Mouse (Mus musculus) embryo, embryonic 9.5 days (tissue): ENCODE results near the gene Plekhh2.
A peak's percentile ranks its signal among the peaks of the same experiment; 100 is the strongest.
"Not testable (repeated sequence)": the region's sequence is repeated elsewhere in the genome, so short reads cannot be mapped to it uniquely, and the experiment has no call there.

ENCODE experiments used
- DNase-seq: peaks from one replicate; pipeline ENCODE4 v3.0.0-alpha.2; 2017; ENCODE audit errors: extremely low spot score

Gene Plekhh2

DNA sequence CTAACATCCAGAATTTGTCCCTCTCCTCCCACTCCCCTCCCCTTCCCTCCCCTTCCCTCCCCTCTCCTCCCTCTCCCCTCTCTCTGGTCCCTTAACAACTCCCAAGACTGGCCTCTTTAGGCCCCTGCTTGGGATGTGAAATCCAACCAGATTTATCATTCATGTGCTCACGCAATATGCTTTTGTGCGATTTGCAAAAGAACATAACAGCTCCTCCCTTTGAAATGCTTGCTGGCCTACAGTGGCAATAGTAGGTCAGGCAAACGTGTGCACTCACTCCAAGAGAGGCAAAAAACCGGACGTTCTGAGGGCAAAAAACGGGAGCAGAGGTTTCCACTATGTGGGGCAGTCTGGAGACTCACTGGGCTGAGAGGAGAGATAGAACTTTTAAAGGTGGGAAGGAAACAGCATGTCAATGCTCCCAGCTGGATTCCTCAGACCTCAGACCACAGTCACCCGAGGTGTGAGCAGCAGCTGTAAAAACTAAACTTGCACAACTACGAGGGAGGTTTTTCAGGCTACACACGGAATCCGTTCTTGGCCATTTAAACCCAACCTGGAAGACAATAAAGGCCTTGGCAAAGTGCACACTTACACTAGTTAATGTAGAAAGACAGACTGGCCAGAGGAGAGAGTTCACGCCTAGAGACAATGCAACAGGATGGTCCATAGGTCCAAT, 595 bp upstream of the Plekhh2 start:
- no peak for DNase-seq

DNA sequence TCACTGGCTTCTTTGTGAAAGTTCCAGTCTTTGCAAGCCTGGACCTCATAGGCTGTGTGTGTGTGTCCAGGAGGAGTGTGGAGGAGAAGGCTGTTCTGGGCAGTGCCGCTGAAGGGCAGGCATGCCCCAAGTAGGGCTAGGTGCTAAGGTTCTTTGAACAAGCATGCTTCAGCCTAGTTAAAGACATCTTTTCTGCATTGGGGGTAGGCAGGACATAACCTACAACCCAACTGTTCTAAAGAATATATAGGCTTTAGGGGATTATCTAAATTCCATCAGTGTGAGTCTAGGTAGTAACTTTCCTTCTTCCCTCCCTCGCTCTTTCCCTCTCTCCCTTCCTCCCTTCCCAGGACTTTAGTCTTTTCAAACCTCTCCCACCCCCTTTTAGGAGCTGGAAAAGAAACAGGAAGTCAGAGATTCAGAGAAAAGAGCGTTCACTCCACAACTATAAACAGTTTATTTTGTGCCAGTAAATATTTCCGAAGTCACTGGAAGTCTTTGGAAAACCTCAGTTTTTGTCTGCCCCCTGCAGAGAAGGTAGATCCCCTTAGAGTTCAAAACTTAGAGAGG, 906 bp downstream of the Plekhh2 start:
- DNase-seq: no peak

DNA sequence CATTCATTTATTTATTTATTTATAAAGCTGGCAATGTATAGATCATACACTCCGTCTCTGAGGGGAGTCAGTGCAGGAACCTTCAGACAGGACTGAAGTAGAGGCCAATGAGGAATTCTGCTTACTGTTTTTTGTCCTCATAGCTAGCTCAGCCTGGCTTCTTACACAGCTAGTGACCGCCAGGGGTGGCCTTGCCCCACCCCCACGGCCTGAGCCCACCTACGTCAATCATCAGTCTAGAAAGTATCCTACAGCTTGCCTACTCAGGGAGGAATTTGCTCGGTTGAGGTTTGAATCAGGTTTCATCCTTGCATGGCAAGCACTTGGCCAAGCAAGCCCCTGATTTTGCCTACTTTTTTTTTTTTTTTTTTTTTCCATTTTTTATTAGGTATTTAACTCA, 4.2 kb downstream of the Plekhh2 start:
- DNase-seq: no peak

DNA sequence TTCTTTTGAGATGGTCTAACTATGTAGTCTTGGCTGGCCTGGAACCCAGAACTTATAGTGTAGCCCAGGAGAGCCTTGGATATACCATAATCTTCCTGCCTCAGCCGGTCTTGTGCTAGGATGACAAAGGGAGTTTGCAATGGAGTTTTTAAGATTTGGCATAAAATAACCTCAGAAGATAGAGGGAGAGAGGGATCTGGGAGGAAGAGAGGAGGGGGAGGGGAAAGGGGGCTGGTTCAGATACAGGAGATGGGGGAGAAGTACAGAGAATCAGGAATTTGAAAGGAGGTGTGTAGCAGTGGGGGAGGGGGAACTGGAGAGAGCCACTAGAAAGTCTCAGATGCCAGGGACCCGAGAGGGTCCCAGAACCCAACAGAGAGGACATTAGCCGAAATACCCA, 7.7 kb downstream of the Plekhh2 start:
- DNase-seq: no peak

DNA sequence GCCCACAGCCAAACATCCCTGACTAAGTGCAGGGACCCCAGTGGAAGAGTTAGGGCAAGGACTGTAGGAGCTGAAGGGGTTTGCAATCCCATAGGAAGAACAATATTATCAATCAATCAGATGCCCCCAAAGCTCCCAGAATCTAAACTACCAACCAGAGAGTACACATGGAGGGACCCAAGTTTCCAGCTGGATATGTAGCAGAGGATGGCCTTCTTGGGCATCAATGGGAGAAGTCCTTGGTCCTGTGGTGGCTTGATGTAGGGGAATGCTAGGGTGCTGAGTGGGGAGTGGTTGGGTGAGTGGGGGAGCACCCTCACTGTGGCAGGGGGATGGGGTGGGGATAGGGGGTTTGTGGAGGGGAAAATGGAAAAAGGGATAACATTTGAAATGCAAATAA, 8.4 kb downstream of the Plekhh2 start:
- no peak for DNase-seq

DNA sequence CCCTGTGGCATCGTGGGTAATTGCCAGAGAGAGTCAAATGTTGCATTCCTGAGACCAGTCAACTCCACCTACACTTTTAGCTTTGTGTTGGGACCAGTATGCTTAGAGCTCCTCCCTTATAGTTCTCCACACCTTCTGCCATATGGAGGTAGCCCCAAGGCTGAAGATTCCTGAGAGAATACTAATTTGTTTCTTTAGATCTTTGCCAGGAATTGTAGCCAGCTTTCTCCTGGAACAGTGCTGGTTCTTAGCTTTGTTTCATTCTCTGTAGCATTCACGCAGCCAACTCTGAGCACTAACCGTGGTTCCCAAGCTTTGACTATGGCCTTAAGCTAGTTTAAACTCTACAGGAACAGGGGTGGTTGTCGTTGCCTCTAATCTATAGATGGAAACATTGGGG, 17.7 kb downstream of the Plekhh2 start:
- DNase-seq: no peak

DNA sequence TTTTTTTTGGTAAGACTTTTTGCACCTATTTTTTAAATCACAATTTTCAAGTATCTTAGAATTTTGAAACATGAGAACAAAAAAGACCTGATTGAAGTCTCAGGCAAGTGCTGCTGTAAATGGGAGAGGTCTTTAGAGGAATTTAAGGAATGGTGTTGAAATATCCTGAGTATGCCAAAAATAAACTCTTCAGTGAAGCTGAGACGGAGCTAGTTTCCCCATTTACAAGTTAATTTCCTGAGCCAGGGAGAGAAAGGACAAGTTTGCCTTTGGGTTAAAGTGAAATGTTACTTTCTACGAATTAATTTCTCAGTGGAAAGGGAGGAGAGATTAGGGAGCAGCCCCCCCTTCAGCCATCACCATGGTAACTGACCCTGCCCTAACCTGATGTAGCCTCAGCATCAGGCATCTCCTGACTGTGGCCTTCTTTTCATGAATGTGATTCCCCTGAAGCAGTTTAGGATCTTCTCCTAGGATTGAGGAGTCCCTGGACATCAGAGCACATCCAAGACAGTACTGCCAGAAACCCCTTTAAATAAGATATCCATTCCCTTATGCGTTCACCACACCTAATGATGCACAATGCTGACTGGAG, 18.6 kb downstream of the Plekhh2 start:
- no peak for DNase-seq

DNA sequence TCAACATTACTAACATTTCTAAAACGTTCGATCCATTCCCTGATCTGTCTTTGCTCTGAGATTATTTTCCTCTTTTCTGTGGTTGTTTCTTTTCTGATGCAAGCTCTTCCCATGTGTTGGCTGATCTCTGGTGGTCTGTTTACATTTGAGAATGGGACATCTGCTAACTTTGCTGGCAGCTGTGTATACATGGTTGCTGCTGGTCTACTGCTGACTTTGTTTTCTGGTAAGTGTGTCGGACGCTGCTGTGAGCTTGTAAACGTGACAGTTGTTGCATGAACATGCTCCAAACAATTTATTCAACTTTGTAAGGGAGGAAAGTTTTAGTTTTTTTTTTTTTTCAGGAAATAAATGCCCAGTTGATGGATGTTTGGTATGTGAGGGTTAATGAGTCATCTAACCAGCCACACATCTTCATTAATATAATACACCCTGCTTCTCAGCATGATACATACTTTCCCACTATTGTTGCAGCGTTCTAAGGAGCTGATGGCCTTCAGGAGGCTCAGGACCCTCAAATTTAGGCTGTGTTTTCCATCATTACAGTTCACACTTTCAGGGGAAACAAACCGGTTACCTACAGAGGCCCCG, 21.3 kb downstream of the Plekhh2 start:
- DNase-seq: no peak

DNA sequence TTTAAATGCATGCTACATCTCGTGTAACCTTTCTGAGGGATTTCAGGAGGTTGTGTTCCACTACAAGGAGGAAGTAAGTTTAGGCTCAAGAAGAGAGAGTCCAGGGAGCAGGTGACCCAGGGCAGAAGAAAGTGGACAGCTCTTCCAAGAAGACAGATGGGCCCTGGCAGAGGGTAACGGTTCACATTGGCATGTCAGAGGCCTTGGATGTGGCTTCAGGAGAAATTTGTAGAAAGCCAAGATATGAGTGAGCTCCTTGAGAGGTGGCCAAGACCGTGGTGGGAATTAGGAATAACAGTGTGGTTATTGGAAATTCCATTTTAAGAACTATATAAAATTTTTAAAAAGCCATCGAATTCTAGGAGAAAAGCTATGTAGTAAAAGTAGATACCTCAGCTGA, 22.1 kb downstream of the Plekhh2 start:
- no peak for DNase-seq

DNA sequence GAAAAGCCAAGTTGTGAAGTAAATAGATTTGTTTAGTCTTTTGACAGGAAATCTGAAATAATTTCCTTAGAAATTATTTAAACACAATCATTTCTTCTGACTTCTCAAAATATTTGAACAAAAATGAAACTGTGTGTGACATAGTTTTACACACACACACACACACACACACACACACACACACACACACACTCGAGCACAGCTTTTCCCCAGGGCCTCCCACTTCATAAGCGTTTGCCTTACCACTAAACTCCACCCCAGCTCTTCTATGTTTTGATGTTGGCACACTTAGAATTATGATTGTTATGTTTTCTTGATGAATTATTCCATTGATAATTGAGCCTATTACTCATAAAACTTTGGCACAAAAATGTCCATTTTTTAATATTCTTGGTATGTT, 22.9 kb downstream of the Plekhh2 start:
- no peak for DNase-seq

DNA sequence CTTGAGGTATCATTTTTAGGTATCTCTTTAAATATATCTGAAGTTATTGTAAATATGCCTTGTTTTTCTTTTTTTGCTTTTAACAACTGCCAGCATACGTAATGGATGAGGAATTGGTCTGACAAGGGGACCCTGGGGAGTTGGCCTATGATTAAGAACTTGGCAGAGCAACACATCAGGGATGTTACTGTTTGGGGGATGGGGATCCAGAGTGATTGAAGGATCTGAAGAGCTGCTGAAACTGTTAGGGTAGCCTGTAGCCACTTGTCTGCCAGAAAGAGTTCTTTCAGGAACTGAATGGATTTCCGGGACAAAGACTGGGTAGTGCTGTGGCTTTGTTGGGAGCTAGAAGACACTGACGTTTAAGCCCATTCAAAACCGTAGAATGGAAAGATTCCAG, 23.5 kb downstream of the Plekhh2 start:
- DNase-seq: no peak

DNA sequence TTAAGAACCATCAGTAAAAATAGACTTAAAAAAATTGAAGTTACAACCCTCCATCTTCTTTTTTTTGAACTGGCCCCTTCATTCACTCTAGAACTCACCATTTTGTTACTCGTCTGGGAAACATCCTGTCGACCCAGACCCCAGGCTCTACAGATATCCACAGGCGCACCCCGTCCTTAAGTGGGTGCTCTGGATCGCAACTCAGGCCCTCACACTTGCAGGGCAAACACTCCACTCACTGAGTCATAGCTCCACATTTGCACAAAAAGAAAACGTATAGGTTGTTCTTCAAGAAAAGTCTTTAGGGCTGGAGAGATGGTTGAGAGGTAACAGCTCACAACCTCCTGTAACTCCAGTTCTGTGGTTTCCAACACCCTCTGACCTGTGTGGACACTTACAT, 25.6 kb downstream of the Plekhh2 start:
- no peak for DNase-seq

DNA sequence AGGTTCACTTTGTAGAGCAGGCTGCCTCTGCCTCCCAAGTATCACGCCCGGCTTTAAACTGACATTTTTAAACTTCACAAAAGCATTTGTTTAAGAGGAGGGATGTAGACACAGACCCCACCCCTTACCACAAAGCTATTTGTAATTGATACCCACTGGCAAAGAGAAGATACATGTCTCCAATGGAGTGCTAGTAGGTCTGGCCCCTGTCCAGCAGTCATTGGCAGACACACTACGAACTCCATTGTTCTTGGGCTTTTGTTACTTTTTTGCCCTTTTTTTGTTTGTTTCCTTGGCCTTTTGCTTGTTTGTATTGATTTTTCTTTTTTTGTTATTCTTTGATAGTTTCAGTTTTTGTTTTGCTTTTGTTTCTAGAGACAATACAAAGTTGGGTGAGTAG, 26.3 kb downstream of the Plekhh2 start:
- no peak for DNase-seq

DNA sequence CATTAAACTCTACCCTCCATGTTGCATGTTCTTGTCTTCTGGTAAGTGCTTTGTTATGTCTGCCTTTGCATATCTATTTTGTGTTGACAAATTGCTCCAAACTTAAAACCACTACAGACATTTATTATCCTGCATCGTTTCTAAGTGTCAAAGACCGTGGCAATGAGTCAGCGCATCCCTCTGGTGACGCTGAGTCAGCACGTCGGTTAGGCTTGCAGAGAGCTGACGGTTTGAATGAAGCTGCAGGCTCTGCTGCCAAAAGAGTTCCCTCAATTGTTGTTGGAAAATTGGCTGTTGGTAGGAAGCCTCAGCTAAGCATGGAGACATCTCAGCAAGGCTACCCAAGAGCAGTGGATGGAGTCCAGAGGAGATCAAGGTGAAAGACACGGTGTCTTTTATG, 28.9 kb downstream of the Plekhh2 start:
- no peak for DNase-seq

DNA sequence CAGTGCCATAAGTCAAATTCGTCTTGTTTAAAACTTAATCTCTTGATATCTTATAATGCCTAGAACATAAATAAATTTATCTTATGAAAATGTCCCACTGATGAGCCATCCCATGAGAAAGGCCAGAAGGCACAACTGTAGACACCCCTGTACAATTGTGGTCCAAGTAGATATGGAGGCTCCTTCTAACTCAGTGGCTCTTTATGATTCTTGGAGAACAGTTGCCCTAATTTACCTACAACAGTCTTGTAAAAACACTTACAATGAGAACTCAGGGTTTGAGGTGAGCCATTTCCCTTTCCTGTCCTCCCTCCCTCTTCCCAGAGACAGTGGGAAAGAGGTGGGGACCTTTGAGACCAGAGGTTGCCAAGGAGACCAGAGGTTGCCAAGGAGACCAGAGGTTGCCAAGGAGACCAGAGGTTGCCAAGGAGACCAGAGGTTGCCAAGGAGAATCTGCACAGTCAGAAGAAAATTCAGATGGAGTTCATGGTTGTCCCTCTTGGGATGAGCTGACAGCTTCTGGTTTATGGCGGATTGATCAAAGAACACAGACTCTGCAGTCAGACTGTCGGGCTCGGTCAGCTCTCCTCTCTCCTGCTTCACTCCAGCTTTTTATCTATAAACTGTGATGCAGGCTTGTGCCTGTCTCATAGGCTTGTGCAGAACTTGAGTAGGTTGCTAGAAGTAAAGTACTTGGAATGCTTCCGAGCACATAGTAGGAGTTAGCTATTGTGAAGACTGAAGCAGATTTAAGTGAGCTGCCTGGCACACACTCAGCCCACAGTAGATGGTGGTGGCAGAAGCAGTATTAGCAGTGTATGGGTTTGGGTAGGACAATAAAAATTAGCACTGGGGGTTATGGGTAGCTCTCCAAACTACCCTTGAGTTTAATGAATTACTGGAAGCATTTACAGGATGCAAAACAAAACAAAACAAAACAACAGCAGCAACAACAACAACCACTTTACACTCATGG, 39.5 kb downstream of the Plekhh2 start:
- peak; percentile 39 for DNase-seq

DNA sequence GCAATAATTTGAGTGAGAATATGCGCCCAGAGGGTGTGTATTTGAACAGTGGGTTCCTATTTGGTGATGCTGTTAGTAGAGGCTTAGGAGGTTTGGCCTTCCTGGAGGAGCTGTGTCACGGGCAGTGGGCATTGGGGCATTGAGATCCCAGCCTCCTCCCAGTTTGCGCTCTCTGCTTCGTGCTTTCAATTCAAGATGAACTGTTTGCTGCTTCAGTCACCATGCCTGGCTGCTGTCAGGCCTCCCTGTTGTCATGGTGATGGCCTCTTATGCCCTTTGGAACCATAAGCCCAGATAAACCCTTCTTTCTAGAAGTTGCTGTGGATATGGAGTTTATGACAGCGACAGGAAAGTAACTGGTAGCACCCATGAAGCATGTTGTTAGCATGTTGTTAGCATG, 40.5 kb downstream of the Plekhh2 start:
- DNase-seq: peak; percentile 47

DNA sequence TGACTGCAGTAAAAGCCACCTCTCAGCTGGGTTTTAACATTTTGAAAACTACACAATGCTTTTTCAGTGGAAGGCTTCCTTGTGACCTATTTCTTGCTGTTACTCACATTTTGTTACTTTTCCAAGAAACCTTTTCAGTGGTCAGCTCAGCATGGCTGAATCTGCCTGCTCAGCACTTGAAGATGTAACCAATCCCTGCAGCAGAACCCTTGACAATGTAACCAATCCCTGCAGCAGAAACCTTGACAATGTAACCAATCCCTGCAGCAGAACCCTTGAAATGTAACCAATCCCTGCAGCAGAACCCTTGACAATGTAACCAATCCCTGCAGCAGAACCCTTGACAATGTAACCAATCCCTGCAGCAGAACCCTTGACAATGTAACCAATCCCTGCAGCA, 52.6 kb downstream of the Plekhh2 start:
- DNase-seq: not testable (repeated sequence)

DNA sequence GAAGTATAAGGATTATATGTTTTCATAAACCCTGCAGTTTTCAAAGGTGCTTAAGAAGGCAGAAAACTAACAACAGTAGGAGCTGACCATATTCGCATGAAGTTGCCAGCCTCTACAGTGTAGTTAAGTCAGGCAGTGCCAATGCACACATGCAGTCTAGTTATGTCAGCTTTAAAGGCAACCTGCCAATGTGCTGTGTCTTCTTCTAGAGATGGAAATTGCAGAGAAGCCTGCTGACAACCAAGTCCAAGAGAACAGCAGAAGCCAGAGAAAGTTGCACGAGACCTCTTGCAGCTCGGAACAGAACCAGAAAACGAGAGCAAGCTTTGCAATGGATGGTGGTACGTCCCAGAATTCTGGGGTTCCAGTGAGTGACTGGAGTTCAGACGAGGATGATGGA, 54.1 kb downstream of the Plekhh2 start:
- no peak for DNase-seq

DNA sequence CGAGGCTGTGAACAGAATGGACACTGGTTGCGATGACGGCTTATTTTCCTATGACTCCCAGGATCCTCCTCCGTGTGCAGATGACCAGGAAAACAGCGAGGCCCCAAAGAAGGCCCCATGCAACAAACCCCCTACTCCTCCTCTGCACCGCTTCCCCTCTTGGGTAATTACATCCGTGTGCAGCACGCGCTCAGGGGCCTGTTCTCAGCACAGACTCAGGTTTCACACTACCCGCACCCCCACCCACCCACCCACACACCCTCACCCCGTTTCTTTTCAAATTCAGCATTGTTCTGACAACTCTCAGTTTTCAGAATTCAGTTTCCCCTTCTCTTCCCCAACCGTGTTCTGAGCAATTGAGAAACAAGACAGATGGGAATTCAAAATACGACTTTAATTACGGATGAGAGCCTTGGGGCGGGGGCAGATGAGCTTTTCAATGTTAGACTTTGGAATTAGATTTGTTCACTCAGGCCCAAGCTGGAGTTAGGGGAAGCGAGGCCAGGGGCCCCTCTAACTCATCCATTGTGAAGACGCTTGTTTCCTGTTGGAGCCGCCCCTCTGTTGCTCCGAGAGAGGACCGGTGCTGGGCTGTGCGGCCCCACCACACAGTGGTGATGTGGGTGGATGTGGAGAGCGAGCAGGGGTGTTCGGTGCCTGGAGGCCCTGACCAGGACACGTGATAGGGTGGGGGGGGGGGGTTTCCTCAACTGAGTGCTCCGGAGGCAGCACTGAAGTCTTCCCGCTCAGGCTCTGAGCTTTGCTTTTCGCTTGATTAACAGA, 55.3 kb downstream of the Plekhh2 start:
- peak; percentile 35 for DNase-seq

DNA sequence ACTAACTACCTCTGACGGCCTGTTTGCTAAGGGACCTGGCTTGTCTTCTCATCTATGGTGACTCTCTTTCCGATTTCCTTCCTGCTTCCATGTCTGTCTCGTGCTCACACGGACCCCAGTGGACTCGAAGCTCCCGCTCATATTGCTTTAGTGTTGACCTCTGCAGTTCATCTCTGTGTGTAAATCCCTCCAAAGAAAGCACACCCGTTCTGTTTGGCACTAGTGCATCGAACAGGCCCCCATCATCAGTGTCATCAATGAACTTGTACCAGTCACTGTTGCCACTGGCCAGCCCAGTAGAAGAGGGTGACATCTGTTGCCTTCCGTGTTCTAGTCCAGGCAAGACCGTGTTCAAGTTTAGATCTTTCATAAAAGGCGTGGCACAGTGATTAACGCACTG, 57.1 kb downstream of the Plekhh2 start:
- DNase-seq: no peak

DNA sequence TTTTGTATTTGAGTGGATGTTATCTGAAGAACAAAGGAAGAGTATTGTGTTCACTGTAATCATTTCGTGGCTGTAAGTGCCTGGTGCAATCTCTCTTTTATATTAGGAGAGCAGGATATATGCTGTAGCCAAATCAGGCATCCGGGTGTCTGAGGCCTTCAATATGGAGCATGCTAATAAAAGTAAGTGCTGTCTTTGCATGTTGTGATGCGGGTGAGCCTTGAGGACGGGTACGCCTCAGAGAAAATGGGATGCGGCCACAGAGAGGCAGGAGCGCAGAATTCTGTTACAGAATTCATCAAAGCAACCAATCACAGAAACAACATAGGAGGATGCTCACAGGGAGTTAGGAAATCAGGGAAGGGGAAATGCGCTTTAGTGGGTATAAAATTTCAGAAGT, 58.1 kb downstream of the Plekhh2 start:
- DNase-seq: no peak
